Mouse (Mus musculus) kidney, adult 9 months (tissue): Measurements from ENCODE around the gene 9030612E09Rik.

ENCODE experiments used
- DNase-seq: peaks from one replicate; pipeline ENCODE4 v3.0.0; 2022

Gene 9030612E09Rik

DNA sequence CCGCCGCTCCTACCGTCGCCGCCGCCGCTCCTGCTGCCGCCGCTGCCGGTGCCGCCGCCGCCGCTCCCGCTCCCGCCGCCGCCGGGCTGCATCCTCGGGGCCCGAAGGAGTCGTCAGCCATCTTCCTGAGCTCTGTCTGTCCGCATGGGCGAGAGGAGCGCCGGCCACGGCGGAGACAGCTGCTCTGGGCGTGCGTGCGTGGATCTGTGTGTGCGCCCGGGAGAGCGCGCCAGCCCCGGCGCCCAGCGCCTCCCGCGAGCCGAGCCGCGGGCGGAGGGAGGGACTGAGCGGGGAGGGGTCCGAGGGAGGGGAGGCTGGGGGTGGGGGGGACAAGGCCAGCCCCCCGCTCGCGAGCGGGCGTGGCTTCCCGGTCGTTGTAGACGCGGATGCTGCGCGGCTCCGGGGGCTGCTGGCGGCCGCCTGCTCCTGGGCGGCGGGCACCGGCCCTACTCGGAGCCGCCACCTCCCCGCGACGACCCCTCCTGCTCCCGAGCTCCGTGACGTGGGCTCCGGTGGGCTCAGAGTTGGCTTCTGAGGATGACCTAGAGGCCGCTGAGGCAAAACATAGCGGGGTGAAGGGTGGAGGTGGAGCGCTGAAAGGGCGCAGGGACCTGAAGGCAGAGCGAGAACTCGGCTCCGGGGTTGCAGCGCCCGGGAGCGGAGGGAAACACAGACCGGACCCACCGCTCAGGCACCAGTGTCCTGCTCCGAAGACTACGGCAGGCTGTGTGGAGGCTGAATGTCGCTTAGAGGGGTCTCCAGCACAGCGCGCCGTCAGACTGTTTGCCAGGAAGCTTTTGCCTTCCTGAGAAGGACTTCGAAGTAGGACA, at the start of gene 9030612E09Rik, which contains the start of gene Sobp:
TSS of gene 9030612E09Rik (plus strand) at position 379 of the 830 bp plus-strand sequence.
TSS of gene Sobp (minus strand) at position 205 of the 830 bp plus-strand sequence.
- DNase-seq, result peak; percentile 6

- no peak for DNase-seq
Observed at GRCm38 (mm10) chr10:43128750-43129149, 45.8 kb upstream of the 9030612E09Rik start.

- no peak for DNase-seq
Observed at GRCm38 (mm10) chr10:43134027-43134426, 40.5 kb upstream of the 9030612E09Rik start.

- no peak for DNase-seq
Observed at GRCm38 (mm10) chr10:43143173-43143572, 31.3 kb upstream of the 9030612E09Rik start.

DNA sequence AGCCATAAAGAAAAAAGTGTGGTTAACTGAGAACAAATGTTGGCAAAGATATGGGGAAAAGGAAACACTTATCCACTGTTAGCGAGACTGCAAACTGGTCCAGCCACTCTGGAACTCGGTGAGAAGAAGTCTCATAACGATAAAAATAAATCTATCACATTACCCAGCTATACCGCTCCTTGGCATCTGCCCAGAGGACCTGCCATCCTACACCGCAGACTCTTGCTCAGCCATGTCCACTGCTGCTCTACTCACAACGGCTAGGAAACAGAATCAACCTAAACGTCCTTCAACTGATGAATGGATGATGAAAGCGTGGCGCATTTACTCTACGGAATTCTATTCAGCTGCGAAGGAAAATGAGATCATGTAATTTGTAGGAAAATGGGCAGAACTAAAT, 26.0 kb upstream of the 9030612E09Rik start:
- DNase-seq, result no peak

GRCm38 (mm10) chr10:43152643-43153042, 21.9 kb upstream of the 9030612E09Rik start:
- DNase-seq, result no peak

GRCm38 (mm10) chr10:43155046-43155560, 19.4 kb upstream of the 9030612E09Rik start:
- DNase-seq, result peak; percentile 42

DNA sequence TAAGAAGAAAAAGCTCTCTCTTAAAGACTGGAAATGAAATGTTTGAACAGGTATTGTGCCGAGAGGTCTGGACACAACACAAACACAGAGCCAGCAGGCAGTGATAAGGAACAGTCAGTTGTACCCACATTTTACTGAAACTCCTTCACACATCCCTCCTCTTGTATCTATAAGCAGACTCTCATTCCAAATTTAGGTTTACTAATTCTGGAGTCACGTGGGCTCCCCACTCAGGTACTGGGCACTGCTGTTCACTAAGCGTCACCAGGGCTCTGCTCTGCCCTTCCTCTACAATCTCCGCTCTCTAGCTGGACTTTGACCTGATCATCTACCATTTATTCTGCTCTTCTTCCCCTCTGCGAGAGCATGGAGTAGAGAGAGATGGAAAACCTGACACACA, 15.6 kb upstream of the 9030612E09Rik start:
- no peak for DNase-seq

DNA sequence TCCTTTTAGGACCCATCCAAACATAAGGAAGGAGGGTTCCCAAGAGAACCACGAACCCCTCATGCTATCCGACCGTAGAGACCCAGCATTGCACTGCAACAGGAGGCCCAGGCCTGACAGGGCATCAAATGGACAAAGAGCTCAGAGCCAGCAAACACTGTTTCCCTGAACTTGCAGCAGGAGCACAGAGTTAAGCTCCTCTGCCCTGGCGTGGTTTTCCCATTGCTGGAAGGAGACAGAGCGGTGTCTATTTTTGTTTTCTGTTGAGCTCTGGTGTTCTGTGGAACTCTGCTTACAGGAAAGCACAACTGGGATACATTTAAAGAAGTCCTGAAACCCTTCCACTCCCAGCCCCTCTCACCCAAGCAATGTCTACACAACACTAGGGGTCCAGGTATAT, 15.2 kb upstream of the 9030612E09Rik start:
- no peak for DNase-seq

- DNase-seq, result no peak
Observed at GRCm38 (mm10) chr10:43162318-43162717, 12.2 kb upstream of the 9030612E09Rik start.

DNA sequence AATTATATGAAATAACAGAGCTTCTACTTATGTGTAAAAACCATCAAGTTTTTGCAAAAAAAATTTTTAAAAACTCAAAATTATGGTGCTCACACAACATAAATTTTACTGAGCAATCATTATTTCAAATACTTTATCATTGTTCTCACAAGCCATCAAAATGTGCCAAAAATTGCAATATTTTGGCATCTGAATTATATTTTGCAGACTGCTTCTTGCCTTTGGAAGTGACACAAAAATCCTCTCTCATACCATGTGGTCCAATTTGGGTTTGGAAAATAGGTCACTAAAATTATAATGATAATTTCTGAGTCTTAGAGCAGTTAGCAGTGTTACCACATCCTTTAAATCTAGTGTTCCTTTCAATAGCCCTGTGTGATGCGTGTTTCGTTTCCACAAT, 10.1 kb upstream of the 9030612E09Rik start:
- no peak for DNase-seq

DNA sequence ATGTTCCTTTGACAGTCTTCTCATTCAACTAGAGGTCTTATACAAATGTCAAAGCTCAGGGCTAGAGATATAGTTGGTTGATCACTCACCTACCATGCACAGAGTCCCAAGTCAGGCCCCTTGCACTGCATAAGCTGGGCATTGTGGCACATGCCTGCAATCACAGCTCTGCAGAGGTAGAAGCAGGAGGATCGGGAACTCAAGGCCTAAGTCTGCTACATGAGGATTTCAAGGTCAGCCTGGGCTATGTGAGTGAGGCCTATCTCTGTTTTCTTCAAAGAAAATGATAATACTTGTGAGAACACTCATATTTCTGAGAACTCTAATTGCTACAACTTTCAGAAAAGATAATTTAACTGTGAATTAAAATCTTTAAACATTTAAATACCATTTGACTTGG, 8.4 kb upstream of the 9030612E09Rik start:
- no peak for DNase-seq

GRCm38 (mm10) chr10:43166817-43167216, 7.7 kb upstream of the 9030612E09Rik start:
- DNase-seq, result no peak

- DNase-seq, result no peak
Observed at GRCm38 (mm10) chr10:43168847-43169246, 5.7 kb upstream of the 9030612E09Rik start.

- DNase-seq, result no peak
Observed at GRCm38 (mm10) chr10:43171106-43171505, 3.4 kb upstream of the 9030612E09Rik start.

GRCm38 (mm10) chr10:43172066-43172465, 2.4 kb upstream of the 9030612E09Rik start:
- DNase-seq, result no peak

GRCm38 (mm10) chr10:43172554-43172953, 1.9 kb upstream of the 9030612E09Rik start:
- no peak for DNase-seq

DNA sequence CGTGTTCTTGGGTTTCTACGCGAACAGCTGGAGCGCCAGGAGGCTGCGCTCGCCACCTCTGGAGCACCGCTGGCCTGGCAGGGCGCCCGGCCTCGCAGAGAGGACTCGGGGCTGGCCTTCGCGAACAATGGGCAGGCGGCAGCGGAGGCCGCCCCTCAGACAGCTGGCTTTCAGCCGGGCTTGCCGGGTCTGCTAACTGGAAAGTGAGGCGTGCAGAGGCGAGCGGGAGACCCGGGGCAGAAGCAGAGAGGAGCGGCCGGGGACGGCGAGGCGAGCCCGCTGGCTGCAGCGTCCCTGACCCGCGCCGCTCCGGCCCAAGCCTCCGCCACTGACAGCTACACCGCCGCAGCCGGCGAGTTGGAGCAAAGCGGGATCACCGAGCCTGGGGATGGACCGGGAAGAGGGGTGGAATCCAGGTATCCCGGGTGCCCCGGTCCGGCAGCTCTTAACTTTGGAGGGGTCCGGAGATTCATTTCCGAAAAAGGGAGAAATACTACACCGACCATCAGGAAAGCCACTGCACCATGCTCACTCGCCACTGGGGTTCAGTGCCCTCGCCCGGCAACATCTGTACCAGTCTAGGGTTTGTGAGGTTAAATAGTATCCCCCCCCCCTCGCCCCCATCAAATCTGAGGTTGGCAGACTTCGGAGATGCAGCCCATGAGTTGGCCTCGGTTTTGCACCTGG, 1.2 kb upstream of the 9030612E09Rik start:
- peak; percentile 48 for DNase-seq

DNA sequence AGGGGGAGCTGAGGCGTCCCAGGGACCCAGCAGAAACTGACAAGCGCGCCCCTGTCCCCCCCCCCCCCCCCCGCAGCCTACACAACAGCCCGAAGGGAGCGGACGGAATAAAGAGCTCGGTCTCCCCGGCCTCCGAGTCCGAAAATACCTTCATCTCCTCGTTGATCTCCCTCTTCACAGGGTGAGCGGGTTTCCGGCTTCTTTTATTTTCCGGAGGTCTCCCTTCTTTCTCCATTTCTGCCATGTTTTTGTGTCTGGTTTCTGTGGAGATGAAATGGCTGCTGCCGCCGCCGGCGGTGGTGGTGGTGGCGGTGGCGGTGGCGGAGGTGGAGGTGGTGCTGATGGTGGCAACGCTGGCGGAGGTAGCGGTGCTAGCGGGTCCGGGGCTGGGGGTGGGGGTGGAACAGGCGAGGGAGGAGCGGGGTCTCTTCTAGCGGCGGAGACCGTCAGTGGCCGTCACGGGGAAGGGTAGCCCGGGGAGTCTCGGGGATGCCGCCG, 627 bp upstream of the 9030612E09Rik start:
- peak; percentile 5 for DNase-seq

DNA sequence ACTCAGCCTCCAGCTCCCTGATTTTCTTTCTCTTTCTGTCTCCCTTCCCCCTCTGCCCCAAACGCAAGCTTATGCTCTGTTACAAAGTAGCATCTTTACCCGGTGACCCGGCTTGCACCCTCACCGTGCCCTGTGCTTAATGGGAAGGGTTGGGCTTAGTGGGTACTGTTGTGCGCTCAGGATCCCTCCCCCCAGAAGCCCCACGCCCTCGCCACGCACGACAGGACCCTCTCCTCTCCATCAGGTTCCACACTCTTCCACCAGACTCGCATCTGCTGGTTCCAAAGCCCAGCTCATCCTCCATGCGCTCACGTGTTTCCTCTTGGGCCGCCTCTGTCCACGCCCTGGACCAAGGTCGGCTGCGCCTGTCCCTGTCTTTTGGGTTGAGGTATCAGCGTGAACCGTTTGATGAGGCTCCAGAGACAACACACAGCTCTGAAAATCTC, 675 bp downstream of the 9030612E09Rik start:
- DNase-seq, result no peak

DNA sequence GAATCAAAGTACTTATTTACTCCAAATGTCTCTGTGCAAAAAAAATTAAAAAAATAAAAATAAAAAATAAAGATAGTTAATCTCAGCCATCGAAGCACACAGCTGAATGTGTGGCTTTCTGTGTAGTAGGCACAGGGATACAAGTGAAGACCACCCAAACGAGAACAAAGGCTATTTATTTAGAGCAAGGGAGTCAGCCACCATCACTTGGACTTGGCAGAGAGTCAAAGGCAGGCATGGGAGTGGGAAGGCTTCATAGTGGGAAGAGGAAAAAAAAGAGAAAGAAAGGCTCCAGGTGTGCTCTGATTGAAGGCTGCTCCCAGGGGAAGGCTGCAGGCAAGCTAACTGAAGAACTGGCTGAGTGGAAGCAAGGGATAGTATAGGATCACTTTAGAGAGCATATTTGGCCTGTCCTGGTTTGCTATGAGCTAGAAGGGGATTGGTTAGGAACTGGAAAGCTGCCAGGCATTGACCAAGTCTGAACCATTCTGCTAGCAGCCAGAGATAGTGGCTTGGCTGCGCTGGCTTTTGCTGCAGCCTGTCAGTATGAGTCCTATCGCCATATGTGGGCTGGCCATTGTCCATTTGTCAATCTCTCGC, 5.9 kb downstream of the 9030612E09Rik start:
- no peak for DNase-seq

GRCm38 (mm10) chr10:43200206-43200605, 25.7 kb downstream of the 9030612E09Rik start:
- no peak for DNase-seq

DNA sequence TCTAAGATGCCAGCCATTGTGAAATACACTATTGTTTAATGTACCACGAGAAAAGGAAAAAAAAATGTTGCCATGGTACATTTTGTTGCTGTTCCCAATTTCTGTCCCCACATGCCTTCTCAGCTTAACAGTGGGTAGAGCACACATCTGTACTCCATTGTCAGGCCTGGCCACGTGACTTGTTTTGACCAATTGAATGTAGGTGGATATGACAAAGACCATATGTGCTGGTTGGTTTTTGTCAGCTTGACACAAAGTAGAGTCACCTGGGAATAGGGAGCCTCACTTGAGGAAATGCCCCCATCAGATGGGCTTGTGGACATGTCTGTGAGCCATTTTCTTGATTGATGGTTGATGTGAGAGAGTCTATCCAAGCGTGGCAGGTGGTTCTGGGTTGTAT, 29.4 kb downstream of the 9030612E09Rik start:
- DNase-seq, result no peak
